Mouse (Mus musculus): ENCODE measurements around the gene Fam114a1.
A peak's percentile ranks its signal among the peaks of the same experiment; 100 is the strongest.

The Fam114a1 gene

DNA sequence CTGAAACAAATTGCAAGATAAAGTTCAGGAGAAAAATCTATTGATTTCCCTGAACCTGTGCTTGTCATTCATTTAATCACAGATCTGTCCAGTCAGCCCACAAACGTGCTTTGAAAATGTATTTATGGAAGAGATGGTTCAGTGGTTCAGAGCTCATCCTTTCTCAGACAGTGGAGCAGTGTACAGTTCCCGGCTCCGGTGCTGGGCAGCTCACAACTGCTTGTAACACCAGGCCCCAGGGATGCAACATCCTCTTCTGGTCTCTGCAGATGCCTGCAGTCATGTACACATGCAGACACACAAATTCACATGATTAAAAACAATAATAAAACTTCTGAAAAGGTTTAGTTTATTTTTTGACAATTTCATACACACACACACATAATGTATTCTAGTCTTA lies 81.6 kb downstream of the Fam114a1 start:
- no peak for DNase-seq (ENCODE audit: low read depth, low spot score)

- DNase-seq (ENCODE audit: low read depth, low spot score), result peak; percentile 95
Observed at GRCm38 (mm10) chr5:65057596-65057995, 87.7 kb downstream of the Fam114a1 start.

DNA sequence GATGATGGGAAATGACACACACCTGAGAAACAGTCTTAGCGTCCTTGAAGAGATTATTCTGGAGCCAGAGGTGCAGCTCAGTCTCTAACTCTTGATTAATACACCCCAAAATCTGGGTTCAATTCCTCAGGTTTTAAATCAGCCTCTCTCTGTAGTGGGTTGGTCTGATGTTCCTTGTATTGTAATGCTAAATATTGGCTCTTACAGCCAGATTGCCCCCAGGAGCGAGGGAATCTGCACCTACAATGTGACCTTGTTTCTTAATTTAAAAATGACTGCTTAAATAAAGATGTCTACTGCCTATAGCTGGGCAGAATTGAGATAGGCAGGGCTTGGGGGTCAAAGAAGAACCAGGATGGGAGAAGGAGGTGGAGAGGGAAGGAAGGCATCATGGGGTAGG lies 89.9 kb downstream of the Fam114a1 start:
- DNase-seq (ENCODE audit: low read depth, low spot score), result no peak

GRCm38 (mm10) chr5:65062236-65062635 lies 92.4 kb downstream of the Fam114a1 start:
- DNase-seq (ENCODE audit: low read depth, low spot score), result no peak

DNA sequence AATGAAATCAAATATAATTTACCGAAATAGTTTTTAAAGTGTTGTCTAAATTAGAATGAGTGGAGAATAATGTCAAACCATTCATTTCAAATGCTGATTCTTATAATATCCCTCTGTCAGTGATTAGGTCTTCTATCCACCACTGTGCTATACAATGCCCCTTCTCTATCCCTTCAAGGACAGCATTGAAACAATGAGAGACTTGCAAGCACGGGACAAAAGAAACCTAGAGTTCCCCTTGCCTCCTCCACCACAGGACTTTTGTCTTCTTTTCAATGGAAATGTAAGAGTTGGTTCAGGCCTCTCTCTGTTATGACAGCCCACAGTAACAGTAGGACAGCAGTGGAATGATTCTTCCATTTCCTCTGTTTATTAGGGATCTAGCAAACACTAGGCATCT lies 93.4 kb downstream of the Fam114a1 start:
- DNase-seq (ENCODE audit: low read depth, low spot score), result no peak

DNA sequence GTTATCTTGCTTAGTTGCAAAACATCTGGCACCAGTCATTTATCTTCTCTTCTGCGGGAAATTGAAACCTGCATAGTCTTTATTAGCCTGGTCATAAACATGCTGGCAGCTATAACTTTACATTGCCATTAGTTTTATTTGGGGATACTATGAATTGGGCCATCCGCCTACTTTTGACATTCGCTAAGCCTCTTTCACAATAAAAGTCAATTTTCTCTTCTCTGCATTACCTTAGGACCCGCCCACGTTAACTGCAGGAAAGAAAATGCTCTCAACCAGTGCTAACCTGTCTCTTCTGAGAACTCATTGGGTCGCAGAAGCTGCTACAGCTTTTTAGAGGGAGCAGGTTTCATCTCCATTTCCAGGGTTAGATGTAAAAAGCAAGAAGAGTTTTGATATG lies 98.3 kb downstream of the Fam114a1 start:
- no peak for DNase-seq (ENCODE audit: low read depth, low spot score)

- no peak for DNase-seq (ENCODE audit: low read depth, low spot score)
Observed at GRCm38 (mm10) chr5:65069872-65070271, 100.0 kb downstream of the Fam114a1 start.

DNA sequence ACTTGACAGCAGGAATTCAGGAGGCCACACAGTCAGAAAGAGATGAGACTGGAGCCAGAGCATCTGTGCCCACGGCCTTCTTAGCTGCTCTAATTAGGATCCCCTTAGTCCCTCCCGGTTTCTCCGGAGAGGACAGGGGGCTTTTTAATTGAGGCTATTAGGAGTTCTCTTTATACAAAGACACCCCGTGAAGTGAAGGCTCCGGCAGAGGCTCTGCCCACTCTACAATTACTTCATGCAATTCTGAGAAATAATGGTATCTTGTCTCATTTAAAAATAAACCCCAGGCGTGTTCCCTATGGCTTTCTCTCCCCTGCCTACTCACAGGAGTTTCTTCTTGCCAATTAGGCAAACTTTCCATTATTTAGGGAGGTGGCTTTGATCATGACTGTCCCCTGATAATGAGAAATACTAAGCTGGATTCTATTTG lies 101.8 kb downstream of the Fam114a1 start:
- DNase-seq (ENCODE audit: low read depth, low spot score), result no peak

- DNase-seq (ENCODE audit: low read depth, low spot score), result no peak
Observed at GRCm38 (mm10) chr5:65073247-65073646, 103.4 kb downstream of the Fam114a1 start.

DNA sequence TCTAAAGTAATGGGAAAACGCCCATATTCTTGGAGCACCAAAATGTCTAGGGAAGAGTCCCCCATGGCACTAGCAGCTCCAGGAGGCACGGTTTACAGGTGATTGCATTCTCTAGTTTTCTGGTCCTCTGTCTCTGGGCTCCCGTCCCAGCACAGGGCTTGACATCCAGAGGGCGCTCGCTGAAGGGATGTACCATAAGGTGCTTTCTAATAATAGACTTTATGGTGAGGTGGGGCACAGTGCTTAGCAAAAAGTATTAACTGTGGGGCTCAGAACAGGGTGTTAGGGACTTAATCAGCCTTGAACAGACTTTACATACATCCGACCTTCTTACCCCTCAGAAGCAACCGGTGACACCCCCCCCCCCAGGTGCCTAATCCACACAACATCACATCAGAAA lies 104.8 kb downstream of the Fam114a1 start:
- no peak for DNase-seq (ENCODE audit: low read depth, low spot score)

GRCm38 (mm10) chr5:65076087-65076486 lies 106.2 kb downstream of the Fam114a1 start:
- no peak for DNase-seq (ENCODE audit: low read depth, low spot score)

GRCm38 (mm10) chr5:65076748-65077147 lies 106.9 kb downstream of the Fam114a1 start:
- DNase-seq (ENCODE audit: low read depth, low spot score), result no peak

- peak; percentile 65 for DNase-seq (ENCODE audit: low read depth, low spot score)
Observed at GRCm38 (mm10) chr5:65078081-65078480, 108.2 kb downstream of the Fam114a1 start.

DNA sequence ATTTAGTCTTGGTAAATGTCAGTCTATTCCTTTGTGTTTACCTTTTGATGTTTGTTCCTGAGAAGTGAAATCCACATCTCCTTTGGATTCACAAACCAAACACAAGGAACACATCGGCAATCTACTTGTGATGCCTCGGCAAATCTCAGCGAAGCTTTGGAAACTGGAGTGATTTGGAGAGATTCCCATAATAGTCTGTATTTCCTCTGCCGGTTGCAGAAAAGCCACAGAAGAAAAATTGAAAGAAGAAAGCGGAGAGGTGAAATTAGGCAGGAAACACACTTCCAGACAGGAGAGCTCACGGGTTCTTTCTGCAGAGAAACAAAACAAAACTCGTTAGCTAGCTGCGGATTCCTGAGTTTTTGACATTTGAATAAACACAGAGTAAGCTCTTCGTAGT lies 110.0 kb downstream of the Fam114a1 start:
- no peak for DNase-seq (ENCODE audit: low read depth, low spot score)

GRCm38 (mm10) chr5:65081836-65082235 lies 112.0 kb downstream of the Fam114a1 start:
- DNase-seq (ENCODE audit: low read depth, low spot score), result no peak

DNA sequence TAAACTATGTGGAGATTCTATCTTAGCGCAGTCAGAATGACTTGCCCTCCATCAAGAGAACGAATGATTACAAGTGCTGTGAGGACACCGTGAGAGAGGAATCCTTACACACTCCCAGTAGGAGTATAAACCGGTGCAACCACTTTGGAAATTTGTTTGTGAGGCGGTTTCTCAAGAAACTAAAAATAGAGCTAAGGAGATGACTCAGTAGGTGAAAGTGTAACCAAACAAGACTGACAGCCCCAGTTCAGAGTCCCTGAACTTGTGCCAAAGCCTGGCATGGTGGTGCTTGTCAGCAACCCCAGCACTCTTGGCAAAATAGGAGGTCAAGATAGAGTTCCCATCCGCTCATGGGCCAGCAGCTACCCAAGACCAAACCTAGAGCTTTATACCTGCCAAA lies 116.7 kb downstream of the Fam114a1 start:
- DNase-seq (ENCODE audit: low read depth, low spot score), result no peak

- DNase-seq (ENCODE audit: low read depth, low spot score), result no peak
Observed at GRCm38 (mm10) chr5:65089707-65090106, 119.8 kb downstream of the Fam114a1 start.

GRCm38 (mm10) chr5:65091184-65091858 lies 121.5 kb downstream of the Fam114a1 start:
- DNase-seq (ENCODE audit: low read depth, low spot score), result no peak
